Mouse (Mus musculus) gonadal fat pad, adult 2 months (tissue): ENCODE measurements around the gene Dnal4. TPM values are rescaled to one million over a fixed set of nuclear protein-coding genes. Genes with fewer than 3 reads are reported as not detected.
"Not testable (repeated sequence)": the region's sequence is repeated elsewhere in the genome, so short reads cannot be mapped to it uniquely, and the experiment has no call there.

ENCODE experiments used
- DNase-seq: peaks from one replicate; pipeline ENCODE4 v3.0.0-alpha.2; 2012; ENCODE audit warnings: low read depth
- polyA plus RNA-seq: library from polyadenylated mRNA; depleted of rRNA; stranded (reverse); fragments of >200 nt; gene quantifications from 2 replicates; pipeline ENCODE4 v1.2.3, GENCODE M21; 2012; rRNA removed

Gene Dnal4
- 41.4 and 42.0 TPM in 2 replicates for polyA plus RNA-seq

DNA sequence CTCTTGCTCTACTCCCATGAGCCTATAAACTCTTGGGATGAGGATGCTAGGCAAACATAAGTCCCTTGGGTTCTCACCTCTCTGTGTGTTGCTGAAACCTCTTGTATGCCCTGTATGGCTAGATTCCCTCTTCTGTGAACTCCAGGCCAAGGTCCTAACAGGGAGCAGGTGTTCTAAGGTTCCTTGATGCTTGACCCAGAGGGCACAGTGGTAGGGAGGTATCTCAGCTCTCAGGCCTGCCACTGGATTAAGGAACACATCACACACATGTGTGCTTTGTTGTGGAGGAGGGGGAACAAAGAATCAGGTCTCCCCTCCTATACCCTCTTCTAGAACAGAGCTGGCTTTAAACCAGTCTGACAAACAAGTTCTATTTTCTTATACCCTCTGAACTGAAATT lies at the start of gene Dnal4:
TSS of gene Dnal4 (minus strand) at position 101 of the 400 bp plus-strand sequence.
- no peak for DNase-seq

DNA sequence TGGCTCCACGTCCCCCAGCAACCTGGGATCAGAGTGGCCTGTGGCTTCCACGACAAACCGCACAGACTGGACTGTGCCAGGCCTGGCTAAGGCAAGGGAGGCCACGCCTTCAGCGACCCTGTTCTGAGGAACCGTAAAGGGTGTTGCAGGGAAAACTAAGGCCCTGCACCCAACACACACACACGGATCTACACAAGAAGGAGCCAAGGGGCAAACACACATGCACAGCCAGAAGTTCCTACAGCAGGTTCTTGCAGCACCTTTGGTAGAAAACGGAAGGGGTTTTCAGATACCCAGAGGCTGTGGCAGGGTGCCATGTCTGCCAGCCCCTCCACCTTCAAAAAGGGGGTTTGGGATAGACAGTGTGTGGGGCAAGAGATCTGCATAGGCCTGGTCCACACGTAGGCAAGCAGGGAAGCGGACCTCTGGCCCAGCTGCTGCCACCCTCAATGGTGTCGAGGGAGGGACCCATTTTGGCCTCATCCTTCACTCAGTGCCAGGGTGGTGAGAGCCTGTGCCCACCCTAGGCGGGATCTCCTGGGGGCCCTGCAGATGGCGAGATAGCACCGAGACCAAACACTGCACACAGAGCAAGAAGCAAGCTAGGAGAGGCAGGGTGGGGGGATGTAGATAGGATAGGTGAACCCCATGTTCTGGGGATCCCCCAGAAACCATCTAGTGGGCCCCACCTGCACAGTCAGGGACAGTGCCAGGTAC lies 49.6 kb upstream of the Dnal4 start:
- no peak for DNase-seq

DNA sequence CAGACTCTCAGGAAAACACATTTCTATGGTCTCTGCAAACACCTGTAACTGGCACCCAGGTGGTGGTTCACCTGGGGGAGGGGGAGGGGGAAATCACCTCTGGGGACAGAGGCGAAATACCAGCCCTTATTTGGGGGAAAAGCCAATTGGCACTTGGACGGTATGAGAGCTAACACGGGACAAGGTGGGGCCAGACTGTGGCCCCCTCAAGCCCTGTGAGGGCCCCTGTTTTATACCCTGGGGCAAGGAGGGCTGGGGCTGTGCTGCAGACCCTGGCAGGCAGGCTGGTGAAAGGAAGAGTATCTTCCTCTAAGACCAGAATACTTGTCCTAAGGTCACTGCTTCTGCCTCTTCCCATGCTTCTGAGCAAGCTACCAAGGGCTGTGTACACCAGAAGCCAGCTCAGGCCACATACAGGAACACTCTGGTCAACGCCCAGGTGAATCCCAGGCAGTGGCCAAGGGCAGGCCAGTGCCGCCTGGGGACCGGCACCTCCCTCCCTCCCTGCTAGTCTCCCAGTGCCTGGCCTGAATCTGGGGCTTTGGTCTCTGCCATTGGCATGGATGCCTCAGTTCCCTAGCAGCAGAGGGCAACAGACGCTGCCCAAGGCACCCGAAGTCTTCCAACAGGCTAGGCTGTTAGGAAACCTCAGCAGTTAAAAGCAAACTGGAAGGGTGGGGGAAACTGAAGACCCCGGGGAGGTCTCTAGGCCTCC lies 48.7 kb upstream of the Dnal4 start:
- no peak for DNase-seq

DNA sequence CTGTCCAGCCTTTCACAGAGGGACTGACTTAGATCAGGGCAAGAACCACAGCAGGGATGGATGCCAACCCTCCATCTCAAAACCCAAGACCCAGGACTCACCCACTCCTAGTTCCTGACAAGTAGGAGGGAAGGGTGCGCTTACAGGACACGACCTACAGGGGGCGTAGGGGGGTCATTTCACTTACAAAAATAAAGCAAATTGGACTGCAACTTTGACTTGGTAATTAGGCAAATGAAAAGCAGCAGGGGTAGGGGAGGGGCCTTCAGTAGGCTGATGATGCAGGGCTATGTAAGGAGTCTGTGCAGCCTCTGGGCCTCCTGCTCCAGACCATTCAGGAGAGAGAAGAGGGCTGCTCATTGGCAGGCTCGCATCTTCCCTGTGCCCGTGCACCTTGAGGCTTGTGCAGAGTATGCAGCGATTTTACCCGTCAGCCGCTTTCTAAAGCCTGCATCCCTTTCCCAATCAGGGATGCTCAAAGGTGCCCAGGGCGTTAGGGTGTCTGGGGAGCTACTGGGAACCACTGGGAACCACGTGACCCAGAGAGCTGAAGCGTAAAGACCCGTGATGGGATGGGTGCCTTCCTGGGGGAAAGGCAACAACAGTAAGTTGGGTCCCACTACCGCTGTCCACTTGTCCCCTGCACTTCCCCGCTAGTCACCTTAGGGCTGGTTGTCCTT lies 47.6 kb upstream of the Dnal4 start:
- no peak for DNase-seq

DNA sequence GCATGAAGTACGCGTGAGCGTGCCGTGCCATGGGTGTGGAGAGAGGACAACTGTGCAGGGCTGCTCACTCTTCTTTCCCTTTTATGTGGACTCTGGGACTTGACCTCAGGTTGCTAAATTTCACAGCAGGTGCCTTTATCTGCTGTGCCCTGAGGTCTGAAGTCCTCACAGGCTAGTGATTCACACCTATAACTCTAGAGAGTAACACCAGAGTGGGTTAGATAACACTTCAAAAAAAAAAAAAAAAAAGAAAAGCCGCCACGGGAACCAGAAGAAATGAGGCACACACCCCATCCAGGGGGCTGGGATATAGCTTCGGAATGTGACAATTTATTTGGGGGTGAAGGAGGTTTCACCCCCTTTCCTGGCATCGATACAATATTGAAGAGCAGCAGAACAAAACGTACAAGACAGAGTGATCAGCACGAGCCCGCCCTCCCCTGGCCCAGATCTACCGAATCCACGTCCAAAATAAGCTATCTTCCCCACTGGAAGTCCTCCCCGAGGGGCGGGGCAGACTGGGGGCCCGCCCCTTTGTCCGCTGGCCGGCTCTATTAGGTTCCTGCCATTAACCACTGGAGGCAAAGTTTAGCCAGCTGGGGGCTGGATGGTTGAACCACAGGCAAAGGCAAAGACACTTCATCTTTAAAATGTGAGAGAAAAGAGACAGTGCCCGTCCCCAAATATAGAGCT lies 46.1 kb upstream of the Dnal4 start:
- no peak for DNase-seq

DNA sequence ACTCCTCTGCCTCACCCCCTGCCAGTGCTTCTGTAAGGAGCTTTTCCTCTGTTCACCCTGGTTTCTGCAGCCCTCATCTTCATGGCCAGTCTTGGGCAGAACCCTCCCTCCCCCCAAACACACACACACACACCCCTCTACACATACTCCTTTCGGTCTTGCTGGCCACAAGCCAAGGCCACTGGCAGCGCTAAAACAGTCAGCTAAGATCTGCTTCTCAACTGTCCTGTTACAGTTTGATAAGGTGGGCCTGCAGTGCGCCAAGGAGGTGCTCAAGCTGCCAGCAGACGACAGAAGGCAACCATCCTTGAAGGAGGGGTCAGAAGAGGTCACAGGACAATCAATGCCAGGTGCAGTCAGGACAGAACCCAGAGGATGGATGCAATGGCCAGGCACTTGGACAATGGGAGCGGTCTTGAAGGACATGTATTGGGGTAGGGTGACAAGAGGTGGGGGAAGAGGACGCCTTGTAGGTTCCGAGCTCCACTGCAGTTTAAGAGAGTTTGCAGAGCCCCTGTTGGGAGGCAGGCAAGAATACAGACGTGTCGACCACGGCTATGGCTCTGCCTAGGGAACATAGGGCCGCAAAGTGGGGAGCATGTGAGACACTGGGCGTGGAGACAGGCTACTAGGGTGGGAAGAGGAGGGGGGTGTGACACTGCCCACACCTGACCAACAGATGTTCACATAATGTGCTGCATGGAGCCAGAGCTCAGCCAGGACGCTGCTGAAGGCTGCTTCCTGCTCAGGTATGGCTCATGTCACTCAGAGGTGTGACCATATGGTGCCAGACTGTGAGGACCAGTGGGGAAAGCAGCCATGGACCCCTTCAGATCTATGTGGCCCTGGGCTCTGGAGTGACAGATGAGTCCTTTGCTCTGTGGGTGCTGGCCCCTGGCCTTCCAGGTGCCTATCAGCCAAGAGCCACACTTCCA lies 44.9 kb upstream of the Dnal4 start:
- no peak for DNase-seq

DNA sequence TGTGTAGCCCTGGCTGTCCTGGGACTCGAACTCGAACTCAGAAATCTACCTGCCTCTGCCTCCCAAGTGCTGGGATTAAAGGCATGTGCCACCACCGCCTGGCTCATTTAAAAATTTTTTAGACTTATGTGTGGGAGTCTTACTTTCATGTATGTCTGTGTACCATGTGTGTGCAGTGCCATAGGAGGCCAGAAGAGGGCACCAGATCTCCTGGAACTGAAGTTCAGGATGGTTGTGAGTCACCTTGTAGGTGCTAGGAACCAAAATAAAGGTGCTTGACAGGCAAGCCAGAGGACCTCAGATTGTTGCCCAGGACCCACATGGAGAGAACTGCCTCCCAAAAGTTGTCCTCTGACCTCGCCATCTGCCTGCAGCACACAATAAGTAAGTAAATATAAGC lies 40.7 kb upstream of the Dnal4 start:
- no peak for DNase-seq

DNA sequence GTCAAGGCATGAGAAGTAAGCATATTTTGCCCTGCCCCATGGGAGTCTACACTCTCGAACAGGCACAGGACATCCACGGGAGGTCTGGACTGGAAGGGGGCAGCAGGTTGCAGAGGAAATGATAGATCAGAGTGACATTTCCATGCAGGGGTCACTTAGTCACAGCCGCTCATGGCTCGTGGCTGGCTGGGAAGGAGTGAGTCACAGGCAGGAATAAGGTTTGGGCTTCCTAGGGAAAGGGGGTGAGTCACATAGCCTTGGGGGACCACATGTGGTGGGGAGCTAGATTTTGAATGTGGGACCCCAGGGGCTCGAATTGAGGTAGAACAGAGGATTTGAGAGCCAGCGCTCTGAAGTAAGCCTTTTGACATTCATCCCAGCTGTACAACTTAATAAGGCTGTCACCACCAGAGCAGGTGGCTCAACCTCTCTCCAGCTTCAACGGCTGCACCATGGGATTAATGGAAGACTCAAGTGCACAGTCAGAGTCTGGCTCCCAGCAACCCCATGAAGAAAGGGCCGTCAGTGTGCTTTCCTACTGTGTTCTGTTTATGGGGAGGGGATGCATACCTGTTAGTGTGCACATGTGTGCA lies 36.1 kb upstream of the Dnal4 start:
- no peak for DNase-seq

DNA sequence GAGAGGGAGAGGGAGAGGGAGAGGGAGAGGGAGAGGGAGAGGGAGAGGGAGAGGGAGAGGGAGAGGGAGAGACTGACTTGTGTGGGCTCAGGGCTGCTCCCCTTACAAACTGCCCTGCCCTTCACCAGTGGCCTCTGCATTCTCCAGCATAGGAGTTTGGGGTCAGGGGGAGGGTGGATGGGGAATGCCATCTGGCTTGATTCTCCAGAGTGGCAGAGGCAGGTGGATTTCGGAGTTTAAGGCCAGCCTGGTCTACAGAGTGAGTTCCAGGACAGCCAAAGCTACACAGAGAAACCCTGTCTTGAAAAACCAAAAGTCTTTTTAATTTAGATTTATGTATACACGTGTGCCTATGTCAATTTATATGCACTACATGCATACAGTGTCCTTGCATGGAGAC lies 35.2 kb upstream of the Dnal4 start:
- DNase-seq = not testable (repeated sequence)

DNA sequence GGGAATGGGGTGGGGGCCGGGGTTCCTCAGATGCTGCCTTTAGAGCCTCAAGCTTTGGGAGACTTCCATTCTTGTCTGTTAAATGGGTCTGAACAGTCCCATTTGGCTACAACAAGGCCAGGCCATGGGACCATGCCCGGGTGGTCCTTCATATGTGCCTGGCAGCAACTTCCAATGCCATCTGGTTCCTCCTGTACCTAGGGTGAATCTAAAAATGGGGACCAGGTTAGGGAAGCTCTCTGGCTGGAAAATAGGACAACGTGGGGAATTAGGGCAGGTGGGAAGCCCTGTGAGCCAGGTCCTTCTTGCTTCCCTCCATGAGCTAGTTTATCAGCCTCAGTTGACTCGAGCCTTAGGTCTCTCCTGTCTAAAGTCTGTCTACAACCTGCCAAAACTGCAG lies 33.3 kb upstream of the Dnal4 start:
- no peak for DNase-seq

DNA sequence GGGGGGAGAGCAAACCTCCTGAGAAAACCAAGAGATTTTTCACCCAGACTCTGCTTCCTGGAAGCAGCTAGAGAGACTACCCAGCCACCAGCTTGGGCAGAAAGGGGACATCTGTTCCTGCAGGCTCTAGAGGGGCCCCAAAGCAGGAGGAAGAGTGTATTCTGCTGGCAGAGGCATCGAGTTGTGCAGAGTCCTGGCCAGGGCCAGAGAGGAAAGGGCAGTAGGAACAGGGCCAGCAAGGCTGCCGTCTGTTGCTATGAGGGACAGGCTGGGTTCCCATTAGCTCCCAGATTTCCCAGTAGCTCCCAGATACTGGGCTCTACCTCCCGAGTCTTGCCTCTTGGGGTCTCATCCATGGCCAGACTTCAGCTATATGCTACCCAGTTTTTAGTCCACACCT lies 32.4 kb upstream of the Dnal4 start:
- no peak for DNase-seq

DNA sequence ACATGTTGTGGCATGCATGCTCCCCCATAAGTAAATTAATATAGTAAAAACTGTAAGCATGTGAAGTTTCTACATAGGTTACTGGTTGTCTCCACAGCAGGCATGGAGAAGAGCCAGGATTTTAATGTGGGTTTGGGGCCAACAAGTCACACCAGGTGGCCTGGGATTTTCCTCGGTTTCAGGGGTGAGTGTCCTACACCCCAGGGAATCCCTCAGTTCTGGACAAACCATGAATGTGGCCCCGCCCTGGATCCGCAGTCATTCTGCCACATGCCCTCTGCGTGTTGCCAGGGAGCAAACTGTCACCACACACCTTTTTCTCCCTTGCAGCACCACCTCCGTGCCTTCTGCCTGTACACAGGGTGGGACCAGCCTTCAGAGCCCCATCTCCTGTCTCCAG lies 31.0 kb upstream of the Dnal4 start:
- no peak for DNase-seq

DNA sequence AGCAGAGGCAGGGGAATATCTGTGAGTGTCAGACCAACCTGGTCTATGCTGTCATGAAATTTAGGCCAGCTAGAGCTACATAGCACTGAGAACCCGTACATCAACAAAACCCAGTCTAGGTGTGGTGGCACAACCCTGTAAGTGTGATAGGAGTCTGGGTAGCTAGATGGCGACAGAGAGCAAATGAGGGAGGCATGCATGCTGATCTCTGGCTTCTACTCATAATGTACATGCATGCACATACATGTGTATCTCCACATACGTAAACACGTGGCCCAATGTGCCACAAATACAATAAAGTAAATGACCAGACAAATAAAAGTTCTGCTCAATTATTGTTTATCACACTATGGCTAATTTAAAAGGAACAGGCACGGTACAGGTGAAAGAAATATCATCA lies 30.5 kb upstream of the Dnal4 start:
- no peak for DNase-seq

DNA sequence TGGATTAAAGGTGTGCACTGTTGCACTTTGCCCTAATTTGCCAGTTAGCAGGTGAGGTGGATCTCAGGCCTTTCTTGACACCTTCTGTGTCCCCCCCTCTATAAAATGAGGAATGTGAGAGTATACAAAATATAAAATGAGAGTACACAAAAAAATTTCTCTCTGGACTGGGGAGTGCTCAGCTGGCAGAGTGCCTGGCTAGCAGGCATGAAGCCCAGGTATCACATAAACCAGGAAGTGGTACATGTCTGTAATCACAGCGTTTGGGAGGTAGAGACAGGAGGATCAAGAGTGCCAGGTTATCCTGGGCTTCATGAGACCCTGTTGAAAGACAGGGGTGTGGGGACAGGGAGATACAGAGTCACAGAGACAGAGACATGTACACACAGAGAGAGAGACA lies 29.4 kb upstream of the Dnal4 start:
- no peak for DNase-seq

DNA sequence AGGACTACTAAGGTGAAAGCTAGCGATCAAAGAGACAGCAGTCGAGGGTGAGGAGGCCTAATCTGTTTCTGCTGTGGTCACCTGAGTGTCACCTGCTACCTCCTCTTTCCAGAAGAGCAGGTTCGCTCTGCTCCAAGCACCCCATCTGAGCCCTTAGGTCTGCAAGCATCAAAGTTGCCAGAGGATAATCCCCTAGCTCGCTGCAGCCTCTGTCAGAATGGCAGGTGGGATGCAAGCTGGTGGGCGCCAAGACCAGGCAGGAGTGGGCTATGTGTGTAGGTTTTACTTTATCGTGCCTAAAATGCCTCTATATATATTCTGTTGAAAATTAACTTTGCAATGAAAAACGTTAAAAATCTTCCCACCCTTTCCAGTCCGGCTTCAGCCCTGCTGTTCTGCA lies 27.6 kb upstream of the Dnal4 start:
- no peak for DNase-seq

DNA sequence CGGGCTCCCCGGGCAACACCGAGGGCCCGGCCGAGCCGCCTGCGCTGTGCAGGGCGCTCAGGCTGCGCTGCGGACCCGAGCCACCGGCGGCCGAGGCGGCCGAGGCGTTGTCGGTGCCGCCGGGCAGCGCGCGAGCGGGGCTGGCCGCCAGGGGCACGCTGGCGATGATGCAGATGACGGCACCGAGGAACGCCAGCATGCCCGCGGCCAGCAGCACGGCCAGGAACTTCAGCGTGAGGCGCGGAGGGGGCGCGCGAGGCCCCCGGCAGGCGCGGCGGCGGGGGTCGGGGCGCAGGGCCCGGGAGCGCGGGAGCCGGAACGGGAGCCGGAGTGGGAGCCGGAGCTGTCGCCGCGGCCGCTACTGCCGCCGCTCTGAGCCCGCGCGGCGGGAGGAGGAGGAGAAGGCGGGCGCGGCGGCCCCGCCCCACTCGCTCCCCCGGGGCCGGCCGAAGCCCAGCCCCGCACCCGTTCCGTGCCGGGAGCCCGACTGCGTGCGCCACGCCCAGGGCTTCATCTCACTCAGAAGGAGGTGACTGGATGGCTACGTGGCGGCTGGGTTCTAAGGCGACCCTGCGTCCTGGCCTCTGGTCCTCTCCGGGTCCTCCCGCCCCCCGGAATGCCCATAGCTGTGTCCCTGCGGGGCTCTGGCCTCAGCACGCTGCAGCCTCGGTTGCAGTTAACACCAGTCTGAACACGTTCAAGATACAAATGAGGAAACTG lies 26.9 kb upstream of the Dnal4 start, which contains the start of gene Nptxr:
TSS of gene Nptxr (minus strand) at position 415 of the 720 bp plus-strand sequence.
- no peak for DNase-seq

DNA sequence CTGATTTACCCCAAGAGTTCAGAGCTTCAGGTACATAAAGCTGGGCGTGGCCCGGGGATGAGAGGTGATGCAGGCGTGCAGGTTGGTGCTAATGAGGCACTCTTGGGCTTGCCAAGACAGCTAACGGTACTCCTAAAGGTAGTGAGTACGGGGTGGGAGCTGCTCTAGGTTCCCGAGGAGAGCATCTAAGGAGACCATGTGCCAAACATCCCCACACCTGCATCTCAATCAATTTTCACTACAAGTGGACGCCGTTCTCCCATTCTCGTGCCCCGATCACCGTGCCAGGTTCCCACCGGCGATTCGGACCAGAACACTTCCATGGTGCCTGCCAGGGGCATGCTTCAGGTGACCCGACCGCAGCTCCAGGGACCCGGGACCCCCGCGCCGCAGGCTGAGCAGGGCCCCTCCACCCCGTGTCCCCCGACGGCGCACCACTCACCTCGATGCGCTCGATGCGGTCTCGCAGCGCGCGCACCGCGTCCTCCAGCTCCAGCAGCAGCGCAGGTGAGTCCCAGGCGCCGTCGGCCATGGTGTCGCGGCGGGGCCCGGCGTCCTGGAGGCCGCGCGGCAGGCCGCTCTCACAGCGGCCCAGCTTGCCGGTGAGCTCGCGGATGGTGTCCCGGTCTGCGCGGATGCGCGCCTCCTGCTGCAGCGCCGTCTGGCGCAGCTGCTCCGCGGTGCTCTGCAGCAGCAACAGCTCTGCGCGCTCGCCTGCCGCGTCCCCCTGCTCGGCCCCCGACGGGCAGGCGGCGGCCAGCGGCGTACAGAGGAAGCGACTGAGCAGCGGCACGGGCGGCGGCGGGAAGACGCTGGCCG lies 26.1 kb upstream of the Dnal4 start:
- DNase-seq = no peak

DNA sequence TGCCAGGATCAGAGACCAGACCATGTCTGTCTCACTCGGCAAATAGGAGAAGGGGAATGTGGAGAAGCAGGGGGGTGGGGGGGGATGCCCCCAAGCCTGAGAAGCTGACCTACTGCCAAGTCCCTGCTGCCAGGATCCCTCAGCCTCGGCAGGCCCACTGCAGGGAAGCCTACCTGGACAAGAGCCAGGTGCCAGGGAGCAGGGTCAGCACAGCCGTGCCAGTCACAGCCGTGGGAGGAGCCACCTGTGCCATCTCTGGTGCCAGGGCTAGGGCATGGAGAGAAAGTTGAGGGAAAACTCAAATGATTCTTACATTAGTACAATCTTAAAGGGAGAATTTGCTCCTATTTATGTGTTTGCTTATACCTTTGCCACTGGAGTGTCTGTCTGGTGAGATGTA lies 24.7 kb upstream of the Dnal4 start:
- no peak for DNase-seq

DNA sequence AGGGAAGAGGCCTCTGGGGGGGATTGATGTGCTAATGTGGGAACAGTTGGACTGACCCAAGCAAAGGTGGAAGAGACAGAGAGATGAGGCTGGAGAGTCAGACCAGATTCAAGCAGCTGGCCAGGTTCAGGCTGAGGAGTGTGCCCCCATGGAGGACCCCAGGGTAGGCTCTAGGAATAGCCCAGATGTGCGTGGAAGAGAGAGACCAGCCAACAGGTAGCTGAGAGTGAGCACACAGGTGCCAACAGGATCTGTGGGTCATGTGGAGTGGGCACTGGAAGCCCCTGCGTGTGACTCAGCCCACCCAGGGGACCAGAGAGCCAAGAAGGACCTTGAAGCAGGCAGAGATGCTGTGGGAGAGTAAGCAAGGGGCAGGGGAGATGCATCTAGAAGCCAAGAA lies 24.0 kb upstream of the Dnal4 start:
- DNase-seq = no peak
